Mouse (Mus musculus) T-helper 2 cell (primary cell): ENCODE results near the gene Onecut1.

Experiments used
- in situ Hi-C: fragments of 300-600 bp; cut with MboI, MseI; formaldehyde crosslinking; loops from one replicate; pipeline ENCODE4 v1.15.1; 2025; ENCODE audit warnings: high pct_unique_total_duplicates

Gene Onecut1

DNA sequence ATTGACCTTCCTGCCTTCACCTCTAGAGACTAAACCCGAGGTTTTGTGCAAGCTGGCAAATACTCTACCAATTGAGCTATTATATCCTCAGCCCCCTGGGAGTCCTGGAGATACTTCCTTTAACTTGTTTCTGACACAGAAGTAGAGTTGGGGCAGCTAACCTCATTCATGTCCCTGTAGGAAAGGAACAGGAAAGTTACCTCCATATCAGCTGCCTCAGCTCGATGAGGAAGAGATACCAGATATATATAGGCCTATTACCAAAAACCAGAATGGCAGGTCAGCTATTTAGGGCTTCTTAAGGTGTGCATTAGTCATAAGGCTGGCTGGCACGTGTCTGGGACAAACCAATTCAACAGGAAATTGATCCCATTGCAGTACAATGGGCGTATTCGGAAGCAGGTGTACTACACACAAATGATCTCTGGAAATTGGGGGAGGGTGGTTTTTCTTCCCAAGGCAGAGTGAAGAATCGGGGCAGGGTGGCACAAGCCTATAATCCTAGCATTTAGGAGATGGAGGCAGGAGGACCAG is 48.6 kb downstream of the Onecut1 start:
- in situ Hi-C loops, result no loop called here

DNA sequence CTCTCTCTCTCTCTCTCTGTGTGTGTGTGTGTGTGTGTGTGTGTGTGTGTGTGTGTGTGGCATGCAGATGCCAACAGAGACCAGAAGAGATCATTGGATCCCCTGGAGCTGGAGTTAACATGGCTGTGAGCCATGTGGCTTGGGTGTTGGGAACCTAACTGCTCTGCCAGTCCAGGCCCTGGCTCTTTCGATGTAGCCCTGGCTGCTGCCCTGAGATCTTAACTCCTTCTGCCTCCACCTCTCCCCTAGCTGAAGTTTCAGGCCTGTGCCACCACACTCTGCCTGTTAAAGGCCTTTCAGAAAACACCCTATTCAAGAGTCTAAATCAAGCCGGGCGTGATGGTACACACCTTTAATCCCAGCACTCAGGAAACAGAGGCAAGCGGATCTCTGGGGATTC is 49.7 kb downstream of the Onecut1 start:
- in situ Hi-C loops, result no loop called here

DNA sequence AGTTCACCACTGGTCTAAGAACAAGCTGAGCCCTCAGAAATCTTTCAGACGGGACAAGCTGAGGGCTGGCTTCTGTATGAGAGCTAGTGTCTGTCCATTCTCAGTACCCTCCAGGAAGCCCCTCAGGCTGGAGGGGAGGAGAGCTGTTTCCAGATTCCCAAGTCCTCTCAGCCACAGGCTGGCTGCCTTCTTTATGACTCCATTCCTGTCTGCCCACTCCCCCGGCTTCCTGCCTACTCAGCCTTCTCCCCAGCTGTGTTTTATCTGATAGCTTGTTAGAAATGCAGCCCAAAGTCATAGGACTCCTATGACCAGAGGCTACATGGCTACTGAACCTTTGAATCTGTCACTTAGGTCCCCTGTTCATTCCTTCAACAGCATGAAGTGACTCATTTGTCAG is 50.2 kb downstream of the Onecut1 start:
- in situ Hi-C loops, result no loop called here

DNA sequence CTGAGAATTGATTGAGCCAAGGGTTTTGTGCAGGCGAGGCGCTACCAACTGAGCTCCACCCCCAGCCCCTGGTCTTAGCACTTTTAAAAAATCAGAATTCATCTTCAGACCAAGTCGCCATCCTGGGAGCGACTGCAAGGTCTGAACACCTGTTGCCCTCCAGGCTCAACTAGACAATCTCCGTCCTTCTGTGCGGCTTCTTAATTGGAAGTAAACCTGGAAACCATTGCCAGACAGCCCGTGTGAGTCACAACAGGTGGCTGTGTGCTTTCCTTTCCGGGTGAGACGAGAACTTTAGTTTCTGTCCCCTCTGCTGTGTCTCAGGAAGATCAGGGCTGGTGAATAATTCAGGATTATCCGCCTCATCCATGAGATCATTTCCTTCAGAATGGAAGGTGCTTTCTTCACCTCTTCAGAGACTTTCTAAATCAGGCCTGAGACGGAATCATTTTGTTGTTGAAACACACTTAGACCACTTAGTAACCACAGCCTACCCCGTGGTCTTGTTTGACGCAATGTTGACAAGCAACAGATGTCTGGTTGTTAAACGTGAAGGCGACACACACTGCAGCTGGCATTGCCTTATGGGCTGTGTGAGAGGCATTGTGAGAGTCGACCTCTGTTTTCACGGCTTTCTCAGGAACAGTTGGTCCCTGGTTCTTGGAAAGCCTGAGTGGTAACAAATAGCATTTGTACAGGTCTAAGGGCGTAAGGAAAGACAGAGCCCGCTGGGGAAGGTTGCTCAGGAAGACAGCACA is 51.1 kb downstream of the Onecut1 start:
- in situ Hi-C loops, result no loop called here

DNA sequence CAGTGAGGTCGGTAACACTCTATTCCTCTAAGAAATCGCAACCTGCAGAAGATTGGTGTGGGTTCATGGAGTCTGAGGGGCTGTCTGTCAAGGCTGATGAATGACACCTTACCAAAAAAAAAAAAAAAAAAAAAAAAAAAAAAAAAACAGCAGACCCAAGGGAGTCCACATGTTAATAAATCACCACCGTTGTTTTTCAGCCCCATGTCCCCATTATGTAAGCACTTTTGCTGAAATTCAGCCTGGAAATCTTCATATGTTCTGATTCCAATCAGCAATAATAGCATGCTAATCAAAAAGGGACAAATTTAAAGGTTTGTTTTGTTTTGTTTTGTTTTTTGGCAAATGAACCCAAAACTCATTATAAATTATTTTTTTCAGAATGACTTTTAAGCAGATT is 53.9 kb downstream of the Onecut1 start:
- in situ Hi-C loops, result no loop called here

DNA sequence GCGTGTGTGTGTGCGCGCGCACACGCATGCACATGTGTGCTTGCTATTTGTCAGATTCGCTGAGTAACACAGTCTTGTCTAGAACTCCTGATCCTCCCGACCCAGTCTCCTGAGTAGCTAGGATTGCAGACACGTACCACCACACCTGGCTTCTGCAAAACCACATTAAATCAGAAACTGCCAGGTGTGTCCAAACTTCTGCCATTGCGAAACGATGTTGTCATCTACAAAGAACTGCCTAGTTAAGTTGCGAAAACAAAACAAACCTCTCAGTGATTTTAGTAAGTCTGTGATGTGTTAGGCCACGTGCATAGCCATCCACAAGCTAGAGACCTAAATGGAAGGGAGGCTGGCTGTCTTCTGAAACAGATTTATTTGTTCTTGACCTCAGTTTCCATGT is 58.7 kb downstream of the Onecut1 start:
- in situ Hi-C loops, result no loop called here

DNA sequence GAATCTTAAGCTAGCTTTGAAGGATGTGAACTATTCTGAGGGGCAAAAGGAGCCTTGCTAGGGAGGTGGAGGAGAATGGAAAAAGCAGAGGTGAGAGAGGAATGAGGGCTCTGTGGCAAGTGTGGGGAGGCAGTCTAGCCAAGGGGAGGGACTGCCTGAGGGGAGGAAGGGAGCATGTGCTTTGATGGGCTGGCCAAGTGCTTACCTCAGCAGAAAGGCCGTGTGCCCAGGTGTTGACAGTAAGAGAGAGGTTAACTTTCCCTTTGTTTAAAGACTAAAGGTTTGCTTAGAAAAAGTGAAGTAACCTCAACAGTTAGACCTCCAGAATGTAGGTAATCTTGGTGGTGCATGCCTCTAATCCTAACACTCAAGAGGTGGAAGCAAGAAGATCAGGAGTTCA is 59.7 kb downstream of the Onecut1 start:
- in situ Hi-C loops, result no loop called here

DNA sequence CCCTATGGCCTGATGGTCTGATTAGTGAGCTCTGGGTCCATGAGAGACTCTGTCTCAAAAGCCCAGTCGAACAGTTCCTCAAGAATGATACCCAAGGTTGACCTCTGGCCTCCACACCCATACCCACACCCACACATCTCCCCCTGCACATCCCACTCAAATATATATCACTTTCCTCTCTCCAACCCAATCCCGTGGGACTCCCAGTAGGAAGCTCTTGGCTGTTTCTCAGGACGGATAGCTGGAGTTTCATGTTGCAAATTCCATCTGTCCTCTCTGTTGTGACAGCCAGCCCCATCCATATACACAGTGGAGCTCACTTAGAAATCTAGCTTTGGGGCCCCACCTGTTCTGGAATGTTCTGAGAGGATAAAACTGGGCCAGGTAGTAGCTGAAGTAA is 61.2 kb downstream of the Onecut1 start:
- in situ Hi-C loops, result no loop called here

DNA sequence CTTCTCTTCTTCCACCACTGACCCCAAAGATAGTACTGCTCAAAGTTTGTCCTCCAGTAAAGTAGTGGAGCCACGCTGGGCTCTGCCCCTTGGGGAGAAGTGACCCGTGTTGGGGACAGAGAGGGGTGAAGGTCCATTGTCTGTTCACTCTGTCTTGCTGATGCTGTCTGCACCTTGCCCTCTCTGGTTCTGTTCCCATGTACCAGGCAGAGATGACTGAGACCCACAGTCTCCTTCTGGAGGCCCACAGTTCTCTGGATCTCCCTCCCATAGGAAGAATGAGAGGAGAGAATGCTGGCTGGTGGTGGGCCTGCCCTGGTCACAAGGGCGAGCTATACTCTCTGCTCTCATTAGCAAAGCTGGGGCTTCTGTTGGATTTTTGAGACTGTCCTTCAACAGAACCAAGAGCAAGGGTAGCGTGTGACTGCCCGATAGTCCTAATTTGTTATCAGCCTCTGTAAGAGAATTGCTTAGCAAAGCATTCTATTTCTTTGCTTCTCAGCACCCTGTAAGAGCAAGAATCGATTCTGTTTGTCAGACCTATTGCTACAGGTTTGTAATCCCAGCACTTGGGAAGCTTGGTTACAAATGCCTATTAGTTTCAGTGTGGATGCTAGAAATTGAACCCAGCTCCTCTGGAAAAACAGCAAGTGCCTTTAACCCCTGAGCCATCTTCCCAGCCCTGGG is 61.7 kb downstream of the Onecut1 start:
- in situ Hi-C loops, result no loop called here

DNA sequence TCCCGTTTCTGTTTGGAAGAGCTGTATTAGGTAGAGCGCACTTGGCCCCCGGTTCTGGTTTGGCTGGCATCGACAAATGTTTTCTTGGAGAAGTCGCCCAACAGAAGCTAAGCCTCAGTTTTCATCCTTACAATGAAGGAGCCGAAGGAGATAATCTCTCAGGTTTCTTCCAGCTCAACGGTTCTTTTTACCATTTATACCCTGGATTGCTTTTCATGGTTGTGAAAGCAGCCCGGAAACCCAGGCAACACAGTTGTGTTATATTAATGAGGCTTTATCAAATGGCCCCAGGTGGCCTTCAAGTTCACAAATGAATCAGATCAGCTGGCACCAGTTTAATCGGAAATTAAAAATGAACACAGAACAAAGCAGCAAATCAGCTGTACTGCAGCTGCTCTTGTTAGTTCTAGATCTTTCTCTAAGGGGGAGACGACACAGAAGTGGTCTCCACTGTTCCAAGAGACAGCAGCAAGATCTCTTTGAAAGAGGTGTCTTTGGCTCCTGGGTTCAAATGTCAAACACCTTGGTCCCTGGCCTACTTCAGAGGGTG is 63.6 kb downstream of the Onecut1 start:
- in situ Hi-C loops, result no loop called here

DNA sequence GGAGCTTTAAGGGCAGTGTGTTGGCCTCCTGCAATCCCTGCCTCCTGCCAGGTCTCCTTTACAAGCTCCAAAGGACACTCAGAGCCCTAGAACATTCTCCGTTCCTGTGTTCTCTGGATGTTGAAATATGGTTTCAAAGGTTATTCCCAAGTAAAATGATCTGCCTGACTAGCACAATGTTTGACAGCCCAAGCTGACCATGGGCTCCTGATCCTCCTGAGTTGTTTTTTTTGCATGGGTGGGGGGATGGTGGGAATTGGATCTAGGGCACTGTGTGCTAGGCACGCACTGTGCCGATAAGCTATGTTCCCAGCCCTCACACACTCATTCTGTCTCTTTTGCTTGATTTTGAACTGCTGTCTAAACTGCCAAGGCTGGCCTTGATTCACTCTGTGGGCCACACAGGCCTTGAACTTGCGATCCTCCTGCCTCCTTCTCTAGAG is 68.3 kb downstream of the Onecut1 start:
- in situ Hi-C loops, result loop anchor here (10.0 kb wide), 1 partner anchor 1625 kb away; no protein-coding TSS in a partner anchor

DNA sequence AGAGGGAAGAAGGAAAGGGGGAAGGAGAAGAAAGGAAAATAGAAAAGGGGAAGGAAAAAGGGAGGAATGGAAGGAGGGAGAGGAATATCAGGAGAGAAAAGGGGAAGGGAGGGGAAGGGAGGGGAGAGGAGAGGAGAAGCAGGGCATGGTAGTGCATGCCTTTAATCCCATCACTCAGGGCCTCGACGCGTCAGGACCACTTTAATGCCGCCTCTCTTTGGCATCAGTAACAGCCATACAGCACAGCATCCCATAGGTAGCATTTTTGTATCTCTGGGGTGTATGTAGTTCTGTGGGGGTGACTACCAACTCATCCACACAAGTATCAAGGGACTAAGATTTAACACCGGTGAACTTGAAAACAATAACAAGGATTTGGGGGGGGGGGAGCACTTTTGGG is 68.9 kb downstream of the Onecut1 start:
- in situ Hi-C loops, result loop anchor here (10.0 kb wide), 1 partner anchor 1624 kb away; no protein-coding TSS in a partner anchor

DNA sequence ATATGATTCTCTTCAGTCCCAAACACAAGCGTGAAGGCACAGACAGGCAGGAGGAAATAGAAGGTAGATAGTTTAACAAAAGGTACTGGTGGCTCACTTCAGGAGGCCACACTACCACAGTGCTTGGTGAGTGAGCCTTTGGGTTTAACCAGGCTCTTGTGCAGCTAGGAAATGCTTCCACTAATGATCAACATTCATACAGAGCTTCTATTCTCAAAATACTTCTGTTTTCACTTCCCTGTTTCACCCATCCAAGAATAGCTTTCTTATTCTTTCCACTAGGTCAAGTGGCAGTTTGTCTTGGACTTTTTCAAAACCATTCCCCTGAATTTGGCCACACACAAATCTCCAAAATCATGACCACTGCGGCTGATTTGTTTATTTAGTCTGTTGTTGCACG is 73.6 kb downstream of the Onecut1 start:
- in situ Hi-C loops, result loop anchor here (10.0 kb wide), 1 partner anchor 1620 kb away; no protein-coding TSS in a partner anchor

DNA sequence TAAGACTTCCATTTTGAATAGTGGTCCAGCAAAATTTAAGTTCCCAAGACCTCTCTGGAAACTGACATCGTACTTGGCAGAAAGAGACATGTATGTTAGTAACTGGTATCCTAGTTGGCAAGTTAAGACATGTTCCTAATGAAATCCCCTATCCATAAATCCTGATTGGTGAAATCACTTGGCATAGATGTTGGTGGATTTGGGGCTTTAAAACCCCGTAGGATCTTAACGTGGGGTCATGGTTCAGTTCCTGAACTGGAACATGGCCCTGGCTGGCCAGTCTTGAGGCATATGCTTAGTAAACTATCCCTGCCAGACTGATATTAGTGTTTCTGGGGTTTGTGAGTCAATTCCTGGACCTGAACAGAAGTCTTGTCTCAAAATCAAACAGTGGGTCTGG is 76.0 kb downstream of the Onecut1 start:
- in situ Hi-C loops, result loop anchor here (10.0 kb wide), 1 partner anchor 1617 kb away; no protein-coding TSS in a partner anchor

DNA sequence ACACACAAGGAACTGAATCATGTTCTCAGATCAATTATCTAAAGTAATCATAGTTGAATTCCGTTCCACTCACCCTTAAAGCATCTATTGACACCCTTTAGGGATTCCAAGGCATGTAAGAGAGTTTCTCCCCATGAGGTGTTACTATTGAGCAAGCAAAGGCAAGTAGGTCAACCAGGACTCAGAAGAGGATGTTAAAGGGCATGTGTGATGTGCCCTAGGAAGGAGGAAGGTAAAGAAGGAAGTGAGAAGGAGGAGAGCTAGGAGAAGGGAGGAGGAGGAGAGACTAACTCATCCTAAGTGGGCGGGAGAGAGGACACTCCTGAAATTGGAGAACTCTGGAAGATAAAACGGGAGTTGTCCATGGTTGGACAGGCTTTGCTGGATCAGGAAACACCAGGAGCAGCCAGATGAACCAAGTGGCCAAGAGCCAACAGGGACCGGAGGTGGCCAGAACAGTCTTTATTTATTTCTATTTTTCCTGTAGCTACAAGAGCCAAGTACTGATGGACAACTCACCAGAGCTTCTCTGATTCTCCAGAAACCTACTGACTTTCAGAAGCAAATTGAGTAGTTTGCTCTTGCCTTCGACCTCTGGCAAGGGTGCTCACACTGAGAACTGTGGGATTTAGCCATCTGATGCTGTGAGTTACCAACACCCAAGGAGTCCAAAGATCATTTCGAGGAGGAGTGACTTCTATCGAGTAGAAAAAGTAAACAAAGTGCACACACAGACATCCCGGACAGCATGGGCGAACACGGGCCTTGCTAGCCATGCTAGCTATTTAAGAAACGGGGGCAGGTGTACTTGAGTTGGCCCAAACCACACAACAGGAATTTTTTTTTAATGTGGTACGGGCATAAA is 77.2 kb downstream of the Onecut1 start:
- in situ Hi-C loops, result loop anchor here (10.0 kb wide), 1 partner anchor 1616 kb away; no protein-coding TSS in a partner anchor
